Comparison of ENCODE assay signal across 8 mouse cellular contexts in genomic region chr9:21525937-21526633, GRCm38 (mm10). TPM values are rescaled to one million over a fixed set of nuclear protein-coding genes. Genes with fewer than 3 reads are reported as not detected.
DNase-seq lines count a peak whose midpoint lies in the region; ATAC-seq and TF ChIP-seq lines count a peak whose summit lies in the region.

Gene AB124611, plus strand, starts transcription at chr9:21526176.

- H3K36me3 ChIP-seq in heart, embryonic 12.5 days: no peaks in the 10 kb centered on the region; the same call in 1 of the 2 replicates
- H3K36me3 ChIP-seq in megakaryocyte, embryonic 14.5 days (replicated peaks; ENCODE audit: low read length): peaks cover 25% of the 10 kb centered on the region
- H3K36me3 ChIP-seq in intestine, postnatal 0 days (ENCODE audit: control insufficient read depth, insufficient read depth): no peaks in the 10 kb centered on the region

- DNase-seq in ovary, postnatal 36 days (ENCODE audit: low spot score): peak; percentile 41
- no peak for DNase-seq in ovary, adult 18-20 months (ENCODE audit: low spot score)
- peak; percentile 60 for DNase-seq in thymus, postnatal 25 days
- DNase-seq in gastrocnemius, postnatal 14 days: no peak
- DNase-seq in cerebellum, postnatal 25 days: no peak

- no peak within 1 kb of the TSS for H3K27ac ChIP-seq in heart, embryonic 12.5 days (ENCODE audit: poor library complexity, severe bottlenecking)
- H3K27ac ChIP-seq in intestine, postnatal 0 days (ENCODE audit: low read depth, low read length): no peak within 1 kb of the TSS

- H3K4me3 ChIP-seq in heart, embryonic 12.5 days: no peak within 1 kb of the TSS
- peak within 1 kb of the TSS; percentile 90 for H3K4me3 ChIP-seq in megakaryocyte, embryonic 14.5 days (replicated peaks)
- H3K4me3 ChIP-seq in intestine, postnatal 0 days (ENCODE audit: low read depth, low read length): no peak within 1 kb of the TSS

- no peaks in the 10 kb centered on the region for H3K9me3 ChIP-seq in heart, embryonic 12.5 days (replicated peaks)
- H3K9me3 ChIP-seq in megakaryocyte, embryonic 14.5 days: no peaks in the 10 kb centered on the region
- H3K9me3 ChIP-seq in intestine, postnatal 0 days (ENCODE audit: control insufficient read depth): no peaks in the 10 kb centered on the region

- intact Hi-C loops in gastrocnemius, postnatal 14 days (cut with DNase I; ENCODE audit: low total_unique reads): no loop called here

- H3K4me1 ChIP-seq in heart, embryonic 12.5 days (replicated peaks): peaks cover 4% of the 10 kb centered on the region; the same call in 1 of the 2 replicates
- peaks cover 58% of the 10 kb centered on the region for H3K4me1 ChIP-seq in megakaryocyte, embryonic 14.5 days
- no peaks in the 10 kb centered on the region for H3K4me1 ChIP-seq in intestine, postnatal 0 days (replicated peaks; ENCODE audit: control insufficient read depth, insufficient read depth, low read length)

- WGBS in heart, embryonic 12.5 days: 58% methylated on average over 14 of the region's 14 CpGs
- WGBS in intestine, postnatal 0 days: 61% methylated on average over 14 of the region's 14 CpGs

- peak within 1 kb of the TSS; percentile 3; the same call in 1 of the 2 replicates for H3K9ac ChIP-seq in heart, embryonic 12.5 days
- H3K9ac ChIP-seq in intestine, postnatal 0 days (ENCODE audit: low read depth, low read length): no peak within 1 kb of the TSS

- H3K27me3 ChIP-seq in heart, embryonic 12.5 days (replicated peaks): no peaks in the 10 kb centered on the region
- no peaks in the 10 kb centered on the region for H3K27me3 ChIP-seq in megakaryocyte, embryonic 14.5 days (replicated peaks)
- H3K27me3 ChIP-seq in intestine, postnatal 0 days (replicated peaks; ENCODE audit: control insufficient read depth, insufficient read depth, low read length): no peaks in the 10 kb centered on the region

- no peak for TF ChIP-seq CTCF in intestine, postnatal 0 days (IDR thresholded peaks at IDR 0.05; ENCODE audit: low read depth)

- H3K4me2 ChIP-seq in heart, embryonic 12.5 days: no peak within 1 kb of the TSS
- no peak within 1 kb of the TSS for H3K4me2 ChIP-seq in intestine, postnatal 0 days (replicated peaks; ENCODE audit: low read depth)

- no peak for ATAC-seq in heart, embryonic 12.5 days (ENCODE audit: insufficient number of reproducible peaks, low FRiP score)
- ATAC-seq in intestine, postnatal 0 days: no peak

RNA-seq across cellular contexts. Expression of gene AB124611, which starts in this region (rescaled TPM):
- 1.4 and 1.6 TPM in 2 replicates for polyA plus RNA-seq in heart, embryonic 12.5 days (2016; fragmentation: Nextera tagmentation; extraction: Ambion mirVana)
- 44.7 and 70.3 TPM in 2 replicates for polyA plus RNA-seq in megakaryocyte, embryonic 14.5 days (2012; ENCODE audit: insufficient read depth, low replicate concordance)
- total RNA-seq in gastrocnemius, postnatal 14 days (2021): 1 to 10 TPM; 1.0 to 1.5 TPM
- 0.43 and 1.1 TPM in 2 replicates for polyA plus RNA-seq in intestine, postnatal 0 days (2015; fragmentation: Nextera tagmentation; extraction: Ambion mirVana)

Comparison
In these comparisons a context has a peak if more than half of its experiments do, and no peak if none do; other contexts are left out.
1. RNA of gene AB124611 (polyA plus RNA-seq): 44.7 to 70.3 TPM in megakaryocyte, embryonic 14.5 days; 1.4 to 1.6 TPM in heart, embryonic 12.5 days and 0.43 to 1.1 TPM in intestine, postnatal 0 days; every median in the first group is over 10 times any median in the second.
2. DNase-seq: peak in ovary, postnatal 36 days (single experiment) and thymus, postnatal 25 days (single experiment); none in ovary, adult 18-20 months (single experiment), gastrocnemius, postnatal 14 days (single experiment) and cerebellum, postnatal 25 days (0 of 2).